Mouse (Mus musculus) retina, adult 2 months (tissue): Measurements from ENCODE around the gene Hs6st2.

Experiments used
- DNase-seq: peaks from one replicate; pipeline ENCODE4 v3.0.0-alpha.2; 2012; ENCODE audit warnings: low read depth, low spot score

Gene Hs6st2

GRCm38 (mm10) chrX:51349682-51350081, 332.0 kb downstream of the Hs6st2 start:
- DNase-seq: no peak

GRCm38 (mm10) chrX:51343595-51343994, 338.1 kb downstream of the Hs6st2 start:
- no peak for DNase-seq
